Mouse (Mus musculus) neural tube, embryonic 12.5 days (tissue): ENCODE measurements at regions not wholly inside any gene's neighbourhood (a gene's known extent, or its start where the extent isn't known, plus 50 kb on each side); places are given as distances from the start of the nearest gene placed in this dataset.

Experiments
- ATAC-seq: fragments of 200-750 bp; cut with Nextera tagmentation; 2 replicates; pipeline ENCODE4 v1.8.0; 2017; ENCODE audit warnings: low read depth, mild to moderate bottlenecking, moderate TSS enrichment, moderate library complexity; ENCODE audit not compliant: low FRiP score
- H3K27ac ChIP-seq: fragments of 300-500 bp; sonication (generic); 2 replicates; pipeline ENCODE4 v1.5.1; 2016
- H3K27me3 ChIP-seq: fragments of 300-500 bp; sonication (generic); replicated peaks from 2 replicates; pipeline ENCODE4 v1.6.1; 2016; ENCODE audit warnings: mild to moderate bottlenecking
- H3K36me3 ChIP-seq: fragments of 300-500 bp; sonication (generic); 2 replicates; pipeline ENCODE4 v1.6.1; 2016; ENCODE audit warnings: mild to moderate bottlenecking
- H3K4me1 ChIP-seq: fragments of 300-500 bp; sonication (generic); 2 replicates; pipeline ENCODE4 v1.6.1; 2016
- H3K4me2 ChIP-seq: fragments of 300-500 bp; sonication (generic); replicated peaks from 2 replicates; pipeline ENCODE4 v1.6.1; 2016; ENCODE audit warnings: mild to moderate bottlenecking
- H3K4me3 ChIP-seq: fragments of 300-500 bp; sonication (generic); 2 replicates; pipeline ENCODE4 v1.5.1; 2016
- H3K9ac ChIP-seq: fragments of 300-500 bp; sonication (generic); 2 replicates; pipeline ENCODE4 v1.6.1; 2016; ENCODE audit warnings: mild to moderate bottlenecking
- H3K9me3 ChIP-seq: fragments of 300-500 bp; sonication (generic); 2 replicates; pipeline ENCODE4 v1.6.1; 2016; ENCODE audit warnings: mild to moderate bottlenecking
- WGBS: fragments of 180-500 bp; shearing (Covaris S2); methylation state at CpG from one replicate; pipeline ENCODE4 v1.1.7; 2016; 5-methylcytosine and 5-hydroxymethylcytosine counted together

DNA sequence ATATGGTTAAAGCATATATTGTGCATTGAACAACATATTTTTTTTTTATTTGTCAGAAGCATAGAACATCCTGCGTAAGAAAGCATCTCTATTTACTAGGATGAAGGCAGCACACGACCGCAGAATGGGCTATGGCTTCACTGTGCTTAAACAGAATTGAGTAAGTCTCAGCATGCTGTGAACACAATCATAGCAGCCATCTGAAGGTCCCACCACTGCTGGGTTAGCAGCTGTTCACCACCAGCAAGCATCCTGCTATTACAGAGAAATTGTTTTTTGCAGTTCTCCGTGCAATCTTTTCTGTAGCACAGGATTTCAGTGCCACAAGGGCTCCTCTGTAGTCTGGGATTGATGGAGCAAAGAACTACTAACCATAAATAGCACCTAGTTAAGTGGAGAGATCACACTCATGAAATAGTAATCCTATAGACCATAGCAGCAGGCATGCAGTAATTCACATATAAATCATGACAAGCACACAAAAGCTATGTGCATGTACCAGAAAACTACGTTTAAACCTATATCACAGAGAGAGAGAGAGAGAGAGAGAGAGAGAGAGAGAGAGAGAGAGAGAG is 537.3 kb downstream of the Basp1 start:
- H3K4me1 ChIP-seq: no peaks in the 10 kb centered on the region
- no peaks in the 10 kb centered on the region for H3K9me3 ChIP-seq
- no peak overlapping the region for H3K4me2 ChIP-seq
- H3K27me3 ChIP-seq: no peaks in the 10 kb centered on the region
- no peak overlapping the region for H3K4me3 ChIP-seq
- ATAC-seq: peak; percentile 63
- WGBS: 54% methylated on average over 5 of the region's 5 CpGs
- H3K27ac ChIP-seq: no peak overlapping the region
- H3K9ac ChIP-seq: no peak overlapping the region
- H3K36me3 ChIP-seq: no peaks in the 10 kb centered on the region

- Histone ChIP-seq H3K36me3 (no peaks in the 10 kb centered on the region), H3K9me3 (no peaks in the 10 kb centered on the region), H3K4me1 (no peaks in the 10 kb centered on the region), H3K4me2 (no peak overlapping the region), H3K27ac (no peak overlapping the region), H3K4me3 (no peak overlapping the region), H3K9ac (no peak overlapping the region), H3K27me3 (no peaks in the 10 kb centered on the region)
- no peak for ATAC-seq
- WGBS: 63% methylated on average over 2 of the region's 2 CpGs
Measured at GRCm38 (mm10) chr15:24840271-24840670, 573.3 kb downstream of the Basp1 start.

- no peaks in the 10 kb centered on the region for H3K27me3 ChIP-seq
- H3K4me3 ChIP-seq: no peak overlapping the region
- H3K4me1 ChIP-seq: no peaks in the 10 kb centered on the region
- no peak overlapping the region for H3K9ac ChIP-seq
- 91% methylated on average over 7 of the region's 7 CpGs for WGBS
- H3K27ac ChIP-seq: no peak overlapping the region
- ATAC-seq: no peak
- H3K36me3 ChIP-seq: no peaks in the 10 kb centered on the region
- H3K9me3 ChIP-seq: no peaks in the 10 kb centered on the region
- no peak overlapping the region for H3K4me2 ChIP-seq
Measured at GRCm38 (mm10) chr15:24838390-24838789, 575.2 kb downstream of the Basp1 start.

- Histone ChIP-seq H3K9ac (no peak overlapping the region), H3K36me3 (no peaks in the 10 kb centered on the region), H3K4me2 (no peak overlapping the region), H3K4me1 (no peaks in the 10 kb centered on the region), H3K27ac (no peak overlapping the region), H3K9me3 (no peaks in the 10 kb centered on the region), H3K27me3 (no peaks in the 10 kb centered on the region), H3K4me3 (no peak overlapping the region)
- 75% methylated on average over 1 of the region's 1 CpGs for WGBS
- peak; percentile 58; the same call in 1 of the 2 replicates for ATAC-seq
Measured at GRCm38 (mm10) chr15:24827881-24828280, 585.7 kb downstream of the Basp1 start.

DNA sequence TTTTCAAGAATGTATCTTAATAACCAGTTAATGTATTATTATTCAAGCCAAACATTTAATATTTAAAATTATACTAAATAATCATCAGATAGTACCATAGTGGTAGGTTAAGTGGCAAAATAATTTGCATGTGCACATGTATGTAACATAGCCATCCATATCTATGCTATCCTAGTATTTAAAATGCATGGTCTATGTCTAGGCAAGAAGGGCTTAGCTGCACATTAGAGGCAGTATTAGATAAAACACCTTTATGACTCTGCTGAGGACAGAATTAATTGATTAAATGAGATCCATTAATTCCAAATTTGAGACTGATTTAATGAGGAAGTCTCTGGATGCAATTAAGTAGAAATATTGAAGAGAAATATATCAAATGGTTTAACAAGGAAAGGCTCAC is 586.3 kb downstream of the Basp1 start:
- Histone ChIP-seq H3K36me3 (no peaks in the 10 kb centered on the region), H3K9me3 (no peaks in the 10 kb centered on the region), H3K4me1 (no peaks in the 10 kb centered on the region), H3K27ac (no peak overlapping the region), H3K27me3 (no peaks in the 10 kb centered on the region), H3K9ac (no peak overlapping the region), H3K4me3 (no peak overlapping the region), H3K4me2 (no peak overlapping the region)
- ATAC-seq: no peak; the same call in 1 of the 2 replicates

DNA sequence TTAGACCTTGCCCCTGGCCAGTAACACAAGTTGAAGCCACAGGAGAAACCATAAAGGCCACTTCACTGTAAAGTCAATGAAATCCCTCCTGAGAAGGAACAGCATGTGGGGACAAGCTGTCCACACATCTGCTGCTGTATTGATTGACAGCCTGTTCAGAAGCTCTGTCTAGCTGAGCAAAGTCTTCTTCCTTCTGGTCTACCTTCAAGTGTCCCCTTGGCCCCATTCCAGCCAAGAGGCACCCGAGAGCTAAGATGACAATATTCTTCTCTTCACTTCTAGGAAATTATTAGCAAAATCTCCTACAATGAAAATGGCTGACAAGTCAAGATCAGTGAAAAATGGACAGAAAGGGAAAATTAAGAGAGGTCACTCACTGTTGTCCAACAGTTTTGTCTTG is 616.7 kb downstream of the Basp1 start:
- Histone ChIP-seq H3K27ac (no peak overlapping the region), H3K4me3 (no peak overlapping the region), H3K4me1 (no peaks in the 10 kb centered on the region), H3K9me3 (no peaks in the 10 kb centered on the region), H3K27me3 (no peaks in the 10 kb centered on the region), H3K4me2 (no peak overlapping the region), H3K9ac (no peak overlapping the region), H3K36me3 (no peaks in the 10 kb centered on the region)
- WGBS: 74% methylated on average over 1 of the region's 1 CpGs
- ATAC-seq: no peak

- no peaks in the 10 kb centered on the region for H3K4me1 ChIP-seq
- H3K4me3 ChIP-seq: no peak overlapping the region
- H3K4me2 ChIP-seq: no peak overlapping the region
- no peak overlapping the region for H3K27ac ChIP-seq
- no peak overlapping the region for H3K9ac ChIP-seq
- H3K27me3 ChIP-seq: no peaks in the 10 kb centered on the region
- no peak for ATAC-seq
- H3K9me3 ChIP-seq: no peaks in the 10 kb centered on the region
- no peaks in the 10 kb centered on the region for H3K36me3 ChIP-seq
- WGBS: 79% methylated on average over 4 of the region's 4 CpGs
Measured at GRCm38 (mm10) chr15:24793381-24793780, 620.2 kb downstream of the Basp1 start.

- H3K4me1 ChIP-seq: no peaks in the 10 kb centered on the region
- WGBS: 75% methylated on average over 3 of the region's 3 CpGs
Measured at GRCm38 (mm10) chr15:24786336-24786735, 627.2 kb downstream of the Basp1 start.

GRCm38 (mm10) chr15:24778234-24778633 is 635.3 kb downstream of the Basp1 start:
- no peaks in the 10 kb centered on the region for H3K9me3 ChIP-seq
- no peaks in the 10 kb centered on the region for H3K4me1 ChIP-seq
- no peak overlapping the region for H3K4me3 ChIP-seq
- 85% methylated on average over 1 of the region's 1 CpGs for WGBS
- no peak overlapping the region for H3K4me2 ChIP-seq
- no peak overlapping the region for H3K9ac ChIP-seq
- no peak for ATAC-seq
- H3K36me3 ChIP-seq: no peaks in the 10 kb centered on the region
- no peak overlapping the region for H3K27ac ChIP-seq
- H3K27me3 ChIP-seq: no peaks in the 10 kb centered on the region

More at GRCm38 (mm10) chr15:24786336-24786735, 627.2 kb downstream of the Basp1 start:
- no peak for ATAC-seq
- H3K9ac ChIP-seq: no peak overlapping the region
- H3K9me3 ChIP-seq: no peaks in the 10 kb centered on the region
- H3K27me3 ChIP-seq: no peaks in the 10 kb centered on the region
- H3K27ac ChIP-seq: no peak overlapping the region
- H3K36me3 ChIP-seq: no peaks in the 10 kb centered on the region
- H3K4me3 ChIP-seq: no peak overlapping the region
- no peak overlapping the region for H3K4me2 ChIP-seq

DNA sequence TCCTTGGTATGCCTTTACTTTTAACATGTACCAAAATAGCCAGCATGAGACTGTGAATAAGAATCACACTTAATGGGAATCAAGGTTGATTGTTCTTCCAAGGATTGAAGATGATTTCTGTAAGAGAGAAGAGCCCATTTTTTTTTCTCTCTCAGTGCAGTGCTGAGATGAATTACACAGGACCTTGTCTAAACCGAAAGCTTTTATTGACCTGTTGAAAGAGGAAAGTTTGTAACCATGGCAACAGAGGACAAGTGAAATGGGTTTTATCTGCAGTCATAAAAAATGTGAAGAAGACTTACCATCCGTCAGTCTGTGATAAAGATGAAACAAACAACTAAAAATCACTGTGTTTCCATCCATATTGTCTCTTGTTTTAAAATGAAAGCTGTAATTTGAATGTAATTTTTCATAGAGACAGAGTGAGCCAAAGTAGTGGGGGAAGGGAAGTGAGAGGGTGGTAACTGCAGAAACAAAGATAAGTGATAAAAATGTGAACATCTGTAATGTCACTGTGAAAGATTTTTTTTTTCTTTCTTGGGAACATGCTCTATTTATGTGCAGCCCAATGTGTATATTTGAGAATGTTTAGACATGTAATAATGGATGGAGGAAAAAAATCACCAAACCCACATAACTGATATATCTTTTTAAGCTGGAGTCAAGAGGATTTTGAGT is 661.9 kb downstream of the Basp1 start:
- no peaks in the 10 kb centered on the region for H3K27me3 ChIP-seq
- WGBS: 12% methylated on average over 2 of the region's 2 CpGs
- ATAC-seq: no peak
- no peak overlapping the region for H3K4me3 ChIP-seq
- H3K4me1 ChIP-seq: no peaks in the 10 kb centered on the region
- no peak overlapping the region for H3K27ac ChIP-seq
- H3K9ac ChIP-seq: no peak overlapping the region
- no peaks in the 10 kb centered on the region for H3K36me3 ChIP-seq
- H3K9me3 ChIP-seq: no peaks in the 10 kb centered on the region
- H3K4me2 ChIP-seq: no peak overlapping the region

GRCm38 (mm10) chr15:24743240-24743639 is 670.3 kb downstream of the Basp1 start:
- Histone ChIP-seq H3K4me1 (no peaks in the 10 kb centered on the region), H3K9ac (no peak overlapping the region), H3K4me2 (no peak overlapping the region), H3K4me3 (no peak overlapping the region), H3K27ac (no peak overlapping the region), H3K36me3 (no peaks in the 10 kb centered on the region), H3K9me3 (no peaks in the 10 kb centered on the region), H3K27me3 (no peaks in the 10 kb centered on the region)
- WGBS: 62% methylated on average over 6 of the region's 6 CpGs
- no peak for ATAC-seq

DNA sequence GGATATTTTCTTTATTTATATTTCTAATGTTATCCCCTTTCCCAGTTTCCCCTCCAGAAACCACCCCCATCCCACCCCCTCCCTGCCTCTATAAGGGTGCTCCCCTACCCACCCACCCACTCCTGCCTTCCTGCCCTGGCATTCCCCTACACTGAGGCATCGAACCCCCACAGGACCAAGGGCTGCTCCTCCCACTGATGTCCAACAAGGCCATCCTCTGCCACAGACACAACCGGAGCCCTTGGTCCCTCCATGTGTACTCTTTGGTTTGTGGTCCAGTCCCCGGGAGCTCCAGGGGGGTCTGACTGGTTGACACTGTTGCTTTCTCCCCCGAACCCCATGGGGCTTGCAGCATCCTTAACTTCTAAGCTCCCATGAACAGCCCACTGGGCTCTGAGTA is 688.4 kb downstream of the Basp1 start:
- Histone ChIP-seq H3K9ac (no peak overlapping the region), H3K27ac (no peak overlapping the region), H3K9me3 (no peaks in the 10 kb centered on the region), H3K36me3 (no peaks in the 10 kb centered on the region), H3K4me2 (no peak overlapping the region), H3K4me1 (no peaks in the 10 kb centered on the region), H3K4me3 (no peak overlapping the region), H3K27me3 (no peaks in the 10 kb centered on the region)
- ATAC-seq: peak; percentile 50; the same call in 1 of the 2 replicates
- WGBS: 88% methylated on average over 4 of the region's 4 CpGs

DNA sequence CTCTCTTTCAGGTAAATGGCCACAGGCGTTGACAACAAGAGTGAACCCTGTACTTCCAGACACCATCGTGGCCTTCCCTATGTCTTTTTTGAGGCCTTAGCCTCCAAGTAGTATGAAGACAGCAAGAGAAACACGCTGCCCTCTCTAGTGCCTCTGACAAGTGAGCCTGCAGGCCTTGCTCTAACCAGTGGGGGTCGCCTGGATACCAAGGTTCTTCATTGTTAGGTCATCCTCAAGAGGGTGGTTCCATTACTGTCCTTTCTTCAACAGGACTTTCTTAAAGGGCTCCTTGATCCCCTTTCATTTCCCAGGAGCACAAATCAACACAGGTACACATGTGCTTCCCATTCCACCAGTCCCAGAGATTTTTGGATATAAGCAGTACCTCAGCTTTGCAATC is 688.9 kb downstream of the Basp1 start:
- ATAC-seq: peak; percentile 89
- no peak overlapping the region for H3K27ac ChIP-seq
- H3K9ac ChIP-seq: no peak overlapping the region
- H3K27me3 ChIP-seq: no peaks in the 10 kb centered on the region
- no peak overlapping the region for H3K4me2 ChIP-seq
- no peaks in the 10 kb centered on the region for H3K36me3 ChIP-seq
- H3K4me3 ChIP-seq: no peak overlapping the region
- 41% methylated on average over 4 of the region's 4 CpGs for WGBS
- H3K4me1 ChIP-seq: no peaks in the 10 kb centered on the region
- H3K9me3 ChIP-seq: no peaks in the 10 kb centered on the region
